Mouse (Mus musculus): ENCODE results near the gene Drc1. TPM values are rescaled to one million over a fixed set of nuclear protein-coding genes. Genes with fewer than 3 reads are reported as not detected.

Drc1 gene
- total RNA-seq, 2 experiments from 2014 or later: 0.28 to 0.79 TPM

- ATAC-seq (replicated peaks; ENCODE audit: low FRiP score, low TSS enrichment, poor library complexity, severe bottlenecking): no peak
Observed at GRCm38 (mm10) chr5:30400521-30400920, 119.3 kb downstream of the Drc1 start.

- ATAC-seq (replicated peaks; ENCODE audit: low FRiP score, low TSS enrichment, poor library complexity, severe bottlenecking): no peak
Observed at GRCm38 (mm10) chr5:30401165-30401564, 120.0 kb downstream of the Drc1 start.

- ATAC-seq (replicated peaks; ENCODE audit: low FRiP score, low TSS enrichment, poor library complexity, severe bottlenecking): no peak
Observed at GRCm38 (mm10) chr5:30406876-30407275, 125.7 kb downstream of the Drc1 start.

GRCm38 (mm10) chr5:30411524-30411923, 130.3 kb downstream of the Drc1 start:
- no peak for ATAC-seq (replicated peaks; ENCODE audit: low FRiP score, low TSS enrichment, poor library complexity, severe bottlenecking)

GRCm38 (mm10) chr5:30415381-30415780, 134.2 kb downstream of the Drc1 start:
- no peak for ATAC-seq (replicated peaks; ENCODE audit: low FRiP score, low TSS enrichment, poor library complexity, severe bottlenecking)

GRCm38 (mm10) chr5:30415876-30416275, 134.7 kb downstream of the Drc1 start:
- ATAC-seq (replicated peaks; ENCODE audit: low FRiP score, low TSS enrichment, poor library complexity, severe bottlenecking): no peak

Other genes starting within 250 kb of the Drc1 start
- gene Tyms, start 207.8 kb upstream of the Drc1 start, total RNA-seq (2014; fragmentation: Nextera tagmentation): 86.1 and 88.4 TPM in 2 replicates
- gene Tyms, start 207.8 kb upstream of the Drc1 start, total RNA-seq (2017): 124 and 172 TPM in 2 replicates
- gene Garem2, start 176.2 kb upstream of the Drc1 start, total RNA-seq (2014; fragmentation: Nextera tagmentation): not detected in 2 replicates
- 0.47 TPM in 1 of 2 replicates, not detected in the other for gene Garem2, start 176.2 kb upstream of the Drc1 start, total RNA-seq (2017)
- gene 3110082J24Rik, start 175.3 kb upstream of the Drc1 start, total RNA-seq (2014; fragmentation: Nextera tagmentation): not detected in 2 replicates
- gene 3110082J24Rik, start 175.3 kb upstream of the Drc1 start, total RNA-seq (2017): not detected in 2 replicates
- 116 and 125 TPM in 2 replicates for gene Hadha, start 126.2 kb upstream of the Drc1 start, total RNA-seq (2014; fragmentation: Nextera tagmentation)
- 157 TPM in 2 replicates for gene Hadha, start 126.2 kb upstream of the Drc1 start, total RNA-seq (2017)
- gene Hadhb, start 126.1 kb upstream of the Drc1 start, total RNA-seq (2014; fragmentation: Nextera tagmentation): 85.5 and 94.8 TPM in 2 replicates
- 65.4 and 79.4 TPM in 2 replicates for gene Hadhb, start 126.1 kb upstream of the Drc1 start, total RNA-seq (2017)
- not detected in 2 replicates for gene Adgrf3, start 75.7 kb upstream of the Drc1 start, total RNA-seq (2014; fragmentation: Nextera tagmentation)
- gene Adgrf3, start 75.7 kb upstream of the Drc1 start, total RNA-seq (2017): 0.34 TPM in 1 of 2 replicates, not detected in the other
- gene Selenoi, start 48.8 kb upstream of the Drc1 start, total RNA-seq (2014; fragmentation: Nextera tagmentation): 34.1 and 40.5 TPM in 2 replicates
- gene Selenoi, start 48.8 kb upstream of the Drc1 start, total RNA-seq (2017): 90.2 and 120 TPM in 2 replicates
- gene Otof, start 180.5 kb downstream of the Drc1 start, total RNA-seq (2014; fragmentation: Nextera tagmentation): 0.24 TPM in 1 of 2 replicates, not detected in the other
- gene Otof, start 180.5 kb downstream of the Drc1 start, total RNA-seq (2017): 0.15 TPM in 1 of 2 replicates, not detected in the other
- not detected in 2 replicates for gene 1700001C02Rik, start 184.7 kb downstream of the Drc1 start, total RNA-seq (2014; fragmentation: Nextera tagmentation)
- gene 1700001C02Rik, start 184.7 kb downstream of the Drc1 start, total RNA-seq (2017): not detected in 2 replicates

All from megakaryocyte-erythroid progenitor cell, adult 5-6 weeks (primary cell).